Mouse (Mus musculus): Measurements from ENCODE around the gene Stk11ip. TPM values are rescaled to one million over a fixed set of nuclear protein-coding genes. Genes with fewer than 3 reads are reported as not detected.

The Stk11ip gene
- polyA plus RNA-seq, 3 experiments from 2014 or later: 6.5 to 11.9 (median 10.5) TPM

DNA sequence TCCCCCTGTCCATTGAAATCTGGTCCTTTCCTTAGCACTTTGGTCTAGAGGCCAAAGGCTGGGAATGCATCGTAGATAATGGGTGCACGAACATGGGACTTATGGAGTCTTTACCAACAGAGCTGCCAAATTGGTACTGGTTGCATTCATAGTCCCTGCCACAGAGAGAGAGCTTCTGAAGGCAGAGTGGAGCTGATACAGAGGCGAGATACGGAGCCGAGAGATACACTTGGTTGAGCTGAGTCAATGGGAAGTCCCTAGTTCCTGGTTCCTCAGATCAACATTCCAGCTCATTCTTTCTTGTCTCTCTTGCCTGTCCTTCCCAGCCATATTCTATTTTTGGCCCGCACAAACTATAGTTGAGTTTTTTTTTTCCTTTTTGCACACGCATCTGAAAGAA is 52.4 kb downstream of the Stk11ip start:
- ATAC-seq: no peak

DNA sequence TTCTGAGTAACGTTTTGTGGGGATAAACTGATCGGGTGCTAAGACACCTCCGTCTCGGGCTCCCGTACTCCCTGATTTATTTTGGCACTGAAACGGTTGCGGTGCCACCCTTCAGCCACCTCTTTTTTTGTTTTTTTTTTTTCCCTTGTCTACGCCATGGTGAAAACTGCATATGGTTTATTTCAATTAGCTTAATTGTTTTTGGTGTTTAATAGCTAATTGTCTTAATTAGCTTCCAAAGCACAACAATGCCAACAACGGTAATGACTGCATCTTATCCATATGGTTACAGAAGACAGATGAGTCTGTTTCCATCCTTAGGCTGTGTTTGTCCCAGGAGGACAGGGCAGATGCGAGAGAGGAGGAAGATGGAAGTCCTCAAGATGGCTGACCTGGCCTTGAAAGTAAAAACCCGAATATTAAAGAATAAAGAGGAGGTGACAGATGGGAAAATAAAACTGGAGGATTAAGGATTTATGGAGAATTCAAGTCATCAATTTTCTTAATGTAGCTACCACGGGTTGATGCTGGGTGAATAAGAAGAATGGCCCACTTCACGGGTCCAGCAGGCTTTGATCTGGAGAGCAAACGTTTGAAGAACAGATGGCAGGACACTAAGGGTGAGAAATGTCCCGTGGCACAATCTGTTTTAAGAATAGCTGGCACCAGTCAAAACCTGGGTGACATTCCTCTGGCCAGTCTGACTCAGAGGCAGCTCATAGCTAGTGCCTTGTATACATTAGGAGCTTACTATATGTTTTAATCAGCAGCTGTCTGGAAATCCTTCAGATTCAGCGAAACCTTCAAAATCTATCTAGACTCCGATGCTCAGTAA is 53.4 kb downstream of the Stk11ip start:
- no peak for ATAC-seq

DNA sequence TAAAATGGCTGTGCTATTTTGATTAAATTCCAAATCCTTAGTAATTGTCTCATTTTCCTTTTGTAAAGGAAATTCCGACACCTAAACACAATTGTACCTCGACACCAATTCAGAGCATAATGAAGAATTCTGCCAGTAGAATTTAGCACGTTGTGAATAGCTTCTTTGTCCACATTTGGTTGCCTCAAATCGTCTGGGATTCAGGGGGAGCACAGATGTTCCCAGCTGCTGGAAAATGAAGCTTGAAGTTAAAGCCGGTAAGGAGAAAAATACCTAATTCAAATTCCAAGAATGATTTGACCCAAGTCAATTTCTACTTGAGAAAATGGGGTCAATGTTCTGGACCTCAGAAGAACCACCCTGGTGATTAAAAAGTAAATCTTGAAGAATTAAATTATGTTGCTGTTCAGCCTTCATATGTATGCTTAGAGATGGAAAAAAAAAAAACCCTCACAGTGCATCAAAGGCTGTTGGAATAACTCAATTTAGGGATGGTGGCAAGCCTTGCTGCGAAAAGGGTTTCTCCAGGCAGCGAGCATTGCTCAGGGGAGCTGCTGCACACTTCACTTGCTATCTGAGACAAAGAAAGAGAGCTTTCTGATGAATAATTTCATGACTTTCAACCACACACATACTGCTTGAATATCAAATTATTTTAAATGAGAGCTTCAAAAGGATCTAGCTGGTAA is 60.8 kb downstream of the Stk11ip start:
- ATAC-seq: no peak

DNA sequence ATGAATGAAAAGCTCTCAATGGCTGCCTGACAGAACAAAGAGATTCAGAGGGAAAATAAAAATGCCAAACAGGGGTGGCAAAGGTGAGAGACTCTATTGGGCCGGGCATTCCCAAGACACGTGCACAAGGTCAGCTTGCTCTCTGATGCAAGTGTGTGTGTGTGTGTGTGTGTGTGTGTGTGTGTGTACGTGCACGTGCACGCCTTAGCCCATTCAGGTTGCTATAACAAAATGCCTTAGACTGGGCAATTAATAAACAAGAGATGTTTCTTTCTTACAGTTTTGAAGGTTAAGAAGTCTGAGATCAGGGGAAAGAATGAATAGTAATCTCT is 61.3 kb downstream of the Stk11ip start:
- ATAC-seq: no peak

DNA sequence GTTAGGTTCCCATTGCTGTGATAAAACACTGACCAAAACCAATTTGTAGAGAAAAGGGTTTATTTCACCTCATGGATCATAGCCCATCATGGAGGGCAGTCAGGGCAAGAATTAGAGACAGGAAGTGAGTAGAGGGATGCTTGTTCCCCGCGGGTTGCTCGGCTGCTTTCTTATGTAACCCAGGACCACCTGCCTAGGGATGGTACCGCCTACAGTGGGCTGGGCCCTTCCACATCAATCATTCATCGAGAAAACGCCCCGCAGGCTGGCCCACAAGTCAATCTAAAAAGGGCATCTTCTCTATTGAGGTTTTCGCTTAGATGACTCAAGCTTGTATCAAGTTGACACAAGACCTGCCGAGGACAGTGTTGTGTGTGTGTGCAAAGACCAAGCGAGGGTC is 61.7 kb downstream of the Stk11ip start:
- no peak for ATAC-seq

DNA sequence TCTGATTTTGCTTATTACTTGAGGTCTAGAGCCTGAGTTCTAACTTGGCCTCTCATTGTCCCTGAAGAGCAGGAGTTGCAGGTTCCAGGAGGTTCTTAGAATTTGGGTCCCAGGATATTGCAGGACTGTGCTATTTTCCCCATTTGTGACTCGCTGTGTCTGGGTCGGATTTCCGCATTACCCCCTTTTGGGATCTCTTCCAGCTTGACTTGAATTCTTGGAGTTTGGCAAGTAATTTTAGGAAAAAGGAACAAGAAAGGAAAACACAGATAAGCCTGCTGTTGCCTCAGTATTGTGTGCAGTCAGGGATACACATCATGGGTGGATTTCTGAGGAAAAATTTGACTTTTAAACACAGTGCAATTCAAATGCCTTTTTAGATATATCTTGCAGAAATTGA is 65.5 kb downstream of the Stk11ip start:
- no peak for ATAC-seq

Other genes starting within 250 kb of the Stk11ip start
- not detected for gene Resp18, start 243.1 kb upstream of the Stk11ip start, polyA plus RNA-seq (2017; shearing (Covaris generic))
- gene Dnpep, start 203.5 kb upstream of the Stk11ip start, polyA plus RNA-seq (2017; shearing (Covaris generic)): 10 to 100 TPM; 52.9 to 68.4 (median 62.8) TPM
- gene Des, start 161.2 kb upstream of the Stk11ip start, polyA plus RNA-seq (2017; shearing (Covaris generic)): under 1 TPM in 1 of 3 experiments, not detected in 2; 0.64 TPM
- under 1 TPM in 1 of 3 experiments, not detected in 2; 0.34 TPM for gene Speg, start 146.2 kb upstream of the Stk11ip start, polyA plus RNA-seq (2017; shearing (Covaris generic))
- gene Gmppa, start 85.6 kb upstream of the Stk11ip start, polyA plus RNA-seq (2017; shearing (Covaris generic)): 10 to 100 TPM; 44.2 to 67.2 (median 62.7) TPM
- not detected for gene Asic4, start 71.1 kb upstream of the Stk11ip start, polyA plus RNA-seq (2017; shearing (Covaris generic))
- 1 to 10 TPM; 5.5 to 6.9 (median 5.6) TPM for gene Chpf, start 42.2 kb upstream of the Stk11ip start, polyA plus RNA-seq (2017; shearing (Covaris generic))
- under 1 TPM in 1 of 3 experiments, not detected in 2; 0.24 TPM for gene Tmem198, start 42.0 kb upstream of the Stk11ip start, polyA plus RNA-seq (2017; shearing (Covaris generic))
- not detected for gene Obsl1, start 15.1 kb upstream of the Stk11ip start, polyA plus RNA-seq (2017; shearing (Covaris generic))
- not detected for gene Inha, start 14.5 kb upstream of the Stk11ip start, polyA plus RNA-seq (2017; shearing (Covaris generic))
- under 1 TPM in 1 of 3 experiments, not detected in 2; 0.05 TPM for gene Slc4a3, start 24.7 kb downstream of the Stk11ip start, polyA plus RNA-seq (2017; shearing (Covaris generic))

Data from inflammation-experienced regulatory T-cells, adult 6 months (primary cell).